Mouse (Mus musculus) limb, embryonic 15.5 days (tissue): ENCODE measurements around the gene Spag7. TPM values are rescaled to one million over a fixed set of nuclear protein-coding genes. Genes with fewer than 3 reads are reported as not detected.

Experiments
- ATAC-seq: fragments of 200-750 bp; cut with Nextera tagmentation; 2 replicates; pipeline ENCODE4 v1.8.0; 2017; ENCODE audit warnings: low read depth, moderate TSS enrichment; ENCODE audit not compliant: insufficient number of reproducible peaks, low FRiP score, low TSS enrichment
- H3K27ac ChIP-seq: fragments of 300-500 bp; sonication (generic); 2 replicates; pipeline ENCODE4 v1.5.1; 2015; ENCODE audit warnings: moderate library complexity, mild to moderate bottlenecking, inconsistent platforms
- H3K27me3 ChIP-seq: fragments of 300-500 bp; sonication (generic); 2 replicates; pipeline ENCODE4 v1.6.1; 2015; ENCODE audit warnings: inconsistent platforms
- H3K36me3 ChIP-seq: fragments of 300-500 bp; sonication (generic); 2 replicates; pipeline ENCODE4 v1.6.1; 2015; ENCODE audit warnings: inconsistent platforms
- H3K4me1 ChIP-seq: fragments of 300-500 bp; sonication (generic); 2 replicates; pipeline ENCODE4 v1.6.1; 2015; ENCODE audit warnings: inconsistent platforms
- H3K4me2 ChIP-seq: fragments of 300-500 bp; sonication (generic); 2 replicates; pipeline ENCODE4 v1.6.1; 2015; ENCODE audit warnings: mild to moderate bottlenecking, inconsistent platforms
- H3K4me3 ChIP-seq: fragments of 300-500 bp; sonication (generic); 2 replicates; pipeline ENCODE4 v1.5.1; 2015; ENCODE audit warnings: mild to moderate bottlenecking, inconsistent platforms
- H3K9ac ChIP-seq: fragments of 300-500 bp; sonication (generic); 2 replicates; pipeline ENCODE4 v1.6.1; 2015; ENCODE audit warnings: inconsistent platforms
- H3K9me3 ChIP-seq: fragments of 300-500 bp; sonication (generic); 2 replicates; pipeline ENCODE4 v1.6.1; 2016; ENCODE audit warnings: inconsistent platforms
- WGBS: fragments of 180-500 bp; shearing (Covaris S2); methylation state at CpG from one replicate; pipeline ENCODE4 v1.1.7; 2015; 5-methylcytosine and 5-hydroxymethylcytosine counted together
- polyA plus RNA-seq: library from polyadenylated mRNA; unstranded; fragments of >200 nt; fragmentation: Nextera tagmentation; extraction: Ambion mirVana; gene quantifications from 2 replicates; pipeline ENCODE4 v1.2.1, GENCODE M21; 2015

Gene Spag7
- polyA plus RNA-seq, 1 experiment from 2014 or later = 149 TPM

DNA sequence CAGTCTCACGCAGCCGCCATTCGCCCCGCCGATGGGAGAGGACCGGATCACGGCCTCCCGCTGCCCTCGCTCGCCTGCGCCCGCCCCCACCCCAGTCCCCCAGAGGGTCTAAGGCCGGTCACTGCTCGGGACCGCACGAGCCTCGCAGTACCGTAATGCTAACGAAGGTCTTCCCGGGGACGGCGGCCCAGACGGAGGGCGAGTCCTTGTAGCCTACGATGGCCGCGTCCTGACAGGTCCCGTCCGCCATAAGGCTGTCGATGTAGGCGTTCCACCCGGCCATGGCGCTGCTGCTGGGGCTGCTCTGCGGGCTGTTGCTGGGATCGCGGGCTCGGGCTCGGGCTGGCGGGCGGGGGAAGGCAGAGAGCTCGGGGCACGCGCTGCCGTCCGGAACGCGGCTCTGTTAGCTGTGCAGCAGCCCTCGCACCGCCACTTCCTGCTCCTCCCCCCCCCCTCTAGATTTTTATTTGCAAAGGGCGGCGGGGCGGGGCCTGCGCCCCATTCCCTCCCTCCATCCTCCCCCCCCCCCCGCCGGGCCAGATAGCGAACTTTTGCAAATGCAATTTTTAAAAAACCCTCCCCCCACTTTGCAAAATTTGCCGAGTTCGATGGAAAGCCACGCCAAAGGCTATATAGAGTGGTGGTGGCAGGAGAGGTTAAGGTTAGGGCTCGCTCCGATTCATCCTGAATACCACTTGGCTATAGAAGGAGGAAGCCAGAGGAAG is 14.9 kb downstream of the Spag7 start, which contains the start of gene Pfn1:
TSS of gene Pfn1 (minus strand) at position 447 of the 725 bp plus-strand sequence.
- Histone ChIP-seq H3K27ac (peak within 1 kb of the TSS; percentile 99), H3K27me3 (no peaks in the 10 kb centered on the region), H3K4me3 (peak within 1 kb of the TSS; percentile 100), H3K9ac (peak within 1 kb of the TSS; percentile 98), H3K9me3 (no peaks in the 10 kb centered on the region), H3K36me3 (peaks cover 33% of the 10 kb centered on the region), H3K4me1 (peaks cover 76% of the 10 kb centered on the region), H3K4me2 (peak within 1 kb of the TSS; percentile 89)
- peak; percentile 30; the same call in 1 of the 2 replicates for ATAC-seq
- WGBS = 0% methylated on average over 52 of the region's 61 CpGs

DNA sequence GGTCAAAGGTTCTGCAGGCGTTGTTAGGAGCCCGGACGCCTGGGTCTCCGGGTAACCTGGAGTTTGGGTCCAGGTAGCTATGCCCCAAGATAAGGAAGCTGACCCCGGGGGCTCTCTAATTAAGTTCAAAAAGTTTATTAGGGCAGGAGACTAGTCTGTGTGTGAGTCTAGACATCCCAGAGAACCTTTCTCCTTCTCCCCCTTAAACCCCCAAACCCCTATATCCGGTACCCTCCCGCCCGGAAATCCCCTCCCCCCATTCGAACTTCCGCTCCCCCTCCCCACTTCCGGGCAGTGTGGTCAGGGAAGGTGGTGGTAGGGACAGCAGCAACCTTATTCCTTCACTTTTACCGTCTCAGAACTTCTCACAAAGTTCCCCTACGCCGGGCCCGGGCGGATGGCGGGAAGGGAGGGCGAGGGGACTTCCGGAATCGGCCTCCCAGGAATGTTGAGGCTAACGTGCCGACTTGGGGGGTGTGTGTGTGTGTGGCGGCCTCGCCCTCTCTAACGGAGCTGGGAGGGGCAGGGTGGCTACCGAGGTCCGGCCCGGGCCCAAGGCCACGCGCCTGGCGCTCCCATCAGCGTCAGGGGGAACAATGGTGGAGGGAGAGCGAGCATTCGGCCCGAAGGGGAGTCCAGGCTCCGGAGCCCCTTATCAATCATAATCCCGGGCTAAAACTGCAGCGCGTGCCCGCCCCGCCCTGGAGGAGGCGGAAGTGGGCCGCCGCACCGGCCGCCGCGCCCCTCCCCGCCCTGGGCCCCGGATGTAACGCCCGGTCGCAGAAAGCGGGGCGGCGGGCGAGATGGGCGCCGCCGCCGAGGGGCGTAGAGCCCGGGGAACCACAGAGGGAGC is 15.6 kb downstream of the Spag7 start:
- H3K4me1 ChIP-seq = peaks cover 77% of the 10 kb centered on the region
- under 1% methylated on average over 61 of the region's 63 CpGs for WGBS

DNA sequence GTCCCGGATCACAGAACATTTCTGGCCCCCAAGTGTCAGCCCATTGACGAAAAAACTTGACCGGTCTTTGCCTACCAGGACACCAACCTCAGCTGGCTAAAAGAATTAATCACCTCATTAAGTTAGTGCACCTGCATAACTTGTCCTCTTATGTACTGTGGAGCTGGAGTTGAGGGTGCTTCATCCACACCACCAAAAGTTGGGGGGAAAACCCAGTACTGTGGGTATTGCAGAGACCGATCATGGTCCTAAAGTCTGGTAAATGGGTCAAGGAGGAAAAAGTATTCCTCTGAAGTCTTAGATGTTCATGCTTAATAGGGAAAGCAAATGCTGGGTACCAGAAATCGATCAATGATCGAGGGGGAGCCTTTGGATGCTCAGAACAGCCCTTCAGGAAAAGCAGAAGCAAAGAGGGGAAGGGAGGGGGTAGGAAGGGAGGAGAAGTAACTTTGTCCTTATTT is 16.3 kb downstream of the Spag7 start:
- Histone ChIP-seq H3K36me3 (peaks cover 43% of the 10 kb centered on the region), H3K4me1 (peaks cover 78% of the 10 kb centered on the region), H3K27ac (peak overlapping the region; percentile 99), H3K4me3 (peak overlapping the region; percentile 100), H3K4me2 (peak overlapping the region; percentile 89), H3K27me3 (no peaks in the 10 kb centered on the region), H3K9ac (peak overlapping the region; percentile 98), H3K9me3 (no peaks in the 10 kb centered on the region)
- 41% methylated on average over 6 of the region's 6 CpGs for WGBS
- ATAC-seq = no peak

More for the DNA sequence above, 15.6 kb downstream of the Spag7 start:
- no peak for ATAC-seq
- H3K36me3 ChIP-seq = peaks cover 40% of the 10 kb centered on the region
- H3K27ac ChIP-seq = peak overlapping the region; percentile 99
- H3K4me2 ChIP-seq = peak overlapping the region; percentile 89
- H3K4me3 ChIP-seq = peak overlapping the region; percentile 100
- H3K27me3 ChIP-seq = no peaks in the 10 kb centered on the region
- H3K9ac ChIP-seq = peak overlapping the region; percentile 98
- H3K9me3 ChIP-seq = no peaks in the 10 kb centered on the region

DNA sequence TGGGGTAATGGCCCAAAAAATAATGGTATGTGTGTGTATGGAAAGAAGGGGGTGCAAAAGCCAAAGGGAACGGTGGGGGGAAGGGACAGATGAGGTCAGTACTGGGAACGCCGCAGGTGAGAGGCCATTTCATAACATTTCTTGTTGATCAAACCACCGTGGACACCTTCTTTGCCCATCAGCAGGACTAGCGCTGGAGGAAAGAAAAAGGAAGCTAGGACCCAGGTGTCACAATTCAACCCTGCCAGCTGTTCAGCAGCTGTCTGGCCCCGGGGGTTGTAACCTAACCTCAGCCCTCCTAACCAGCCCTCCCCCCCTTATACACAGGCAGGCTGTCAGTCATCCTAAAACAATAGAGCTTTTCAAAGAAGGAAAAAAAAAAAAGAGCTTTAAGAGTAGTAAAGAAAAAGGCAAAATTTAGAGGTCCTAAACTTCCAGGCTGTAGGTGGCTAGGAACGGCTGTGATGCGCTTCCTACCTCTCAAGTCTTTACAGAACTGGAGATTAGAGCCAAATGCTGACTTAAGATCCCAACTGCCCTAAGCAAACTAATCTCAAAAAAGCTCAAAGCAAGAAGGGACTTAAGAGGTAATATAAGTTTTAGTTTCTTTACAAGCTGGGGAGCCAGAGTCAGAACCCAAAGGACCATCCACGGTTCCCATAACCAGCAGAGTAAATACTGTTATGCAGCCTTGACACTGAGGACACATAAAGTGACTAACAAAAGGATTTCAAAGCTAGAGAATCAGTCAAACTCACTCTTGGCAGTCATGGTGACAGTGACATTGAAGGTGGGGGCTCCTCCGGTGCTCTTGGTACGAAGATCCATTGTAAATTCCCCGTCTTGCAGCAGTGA is 17.0 kb downstream of the Spag7 start:
- H3K4me2 ChIP-seq = peak overlapping the region; percentile 89
- 43% methylated on average over 12 of the region's 12 CpGs for WGBS
- H3K9me3 ChIP-seq = no peaks in the 10 kb centered on the region
- ATAC-seq = no peak
- 0 out of 2 replicates have a peak overlapping the region, but pooled peaks have one; percentile 18 for H3K9ac ChIP-seq
- peaks cover 74% of the 10 kb centered on the region for H3K4me1 ChIP-seq
- peak overlapping the region; percentile 100 for H3K4me3 ChIP-seq
- H3K27me3 ChIP-seq = no peaks in the 10 kb centered on the region
- peak overlapping the region; percentile 99 for H3K27ac ChIP-seq
- peaks cover 43% of the 10 kb centered on the region for H3K36me3 ChIP-seq

DNA sequence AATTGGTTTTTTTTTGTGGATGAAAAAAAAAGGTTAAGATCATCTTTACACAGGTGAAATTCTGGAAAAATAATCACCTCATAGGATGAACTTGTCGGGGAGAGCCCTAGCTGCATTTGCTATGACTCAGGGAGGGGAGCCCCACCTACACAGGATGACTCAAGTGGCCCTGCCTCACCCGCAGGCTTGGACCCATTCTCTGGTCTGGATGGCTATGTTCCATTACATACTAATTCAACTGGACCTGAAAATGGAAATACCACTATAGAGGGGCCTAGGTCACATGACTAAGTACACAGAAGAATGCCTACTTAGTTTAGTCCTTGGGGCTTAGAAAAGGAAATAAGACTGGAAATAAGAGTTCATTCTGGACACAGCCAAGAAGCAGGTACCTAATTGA is 17.8 kb downstream of the Spag7 start:
- no peak overlapping the region for H3K9ac ChIP-seq
- no peak overlapping the region for H3K27ac ChIP-seq
- no peak for ATAC-seq
- H3K27me3 ChIP-seq = no peaks in the 10 kb centered on the region
- WGBS = 56% methylated on average over 2 of the region's 2 CpGs
- no peak overlapping the region for H3K4me2 ChIP-seq
- no peaks in the 10 kb centered on the region for H3K9me3 ChIP-seq
- 0 out of 2 replicates have a peak overlapping the region, but pooled peaks have one; percentile 1 for H3K4me3 ChIP-seq
- H3K36me3 ChIP-seq = peaks cover 43% of the 10 kb centered on the region
- peaks cover 67% of the 10 kb centered on the region for H3K4me1 ChIP-seq

DNA sequence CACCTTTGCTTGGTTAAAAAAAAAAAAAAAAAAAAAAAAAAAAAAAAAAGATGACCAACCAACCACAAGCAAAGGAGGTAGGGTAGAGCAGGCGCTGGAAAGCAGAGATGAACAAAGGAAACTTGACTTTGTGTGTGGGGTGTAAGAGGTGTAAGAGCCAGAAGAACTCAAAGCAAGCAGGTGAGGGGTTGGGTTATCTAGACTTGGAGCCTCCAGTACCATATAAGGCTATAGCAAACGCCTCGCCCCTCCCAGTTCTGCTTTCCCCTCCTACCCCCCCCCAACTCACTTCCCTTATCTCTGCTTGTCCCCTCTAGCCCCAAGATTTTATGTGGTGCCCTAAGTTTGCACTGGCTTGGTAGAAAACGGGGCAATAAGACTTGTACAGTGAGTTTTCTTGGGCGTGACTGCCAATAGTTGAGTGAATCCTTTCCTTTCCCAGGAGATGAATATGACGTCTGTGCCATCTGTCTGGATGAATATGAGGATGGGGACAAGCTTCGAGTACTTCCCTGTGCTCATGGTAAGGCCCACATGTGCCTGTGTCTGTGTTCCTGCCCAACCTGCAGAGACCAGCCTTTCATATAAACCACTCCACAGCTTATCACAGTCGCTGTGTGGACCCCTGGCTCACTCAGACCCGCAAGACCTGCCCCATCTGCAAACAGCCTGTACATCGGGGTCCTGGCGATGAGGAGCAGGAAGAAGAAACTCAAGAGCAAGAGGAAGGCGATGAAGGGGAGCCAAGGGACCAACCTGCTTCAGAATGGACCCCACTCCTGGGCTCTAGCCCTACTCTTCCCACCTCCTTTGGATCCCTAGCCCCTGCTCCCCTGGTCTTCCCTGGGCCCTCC is 18.7 kb downstream of the Spag7 start:
- H3K27ac ChIP-seq = peak overlapping the region; percentile 67
- H3K4me1 ChIP-seq = peaks cover 67% of the 10 kb centered on the region
- H3K4me2 ChIP-seq = peak overlapping the region; percentile 20; the same call in 1 of the 2 replicates
- no peaks in the 10 kb centered on the region for H3K27me3 ChIP-seq
- peaks cover 47% of the 10 kb centered on the region for H3K36me3 ChIP-seq
- no peak overlapping the region for H3K4me3 ChIP-seq
- ATAC-seq = no peak
- no peak overlapping the region for H3K9ac ChIP-seq
- no peaks in the 10 kb centered on the region for H3K9me3 ChIP-seq
- WGBS = 70% methylated on average over 12 of the region's 12 CpGs

DNA sequence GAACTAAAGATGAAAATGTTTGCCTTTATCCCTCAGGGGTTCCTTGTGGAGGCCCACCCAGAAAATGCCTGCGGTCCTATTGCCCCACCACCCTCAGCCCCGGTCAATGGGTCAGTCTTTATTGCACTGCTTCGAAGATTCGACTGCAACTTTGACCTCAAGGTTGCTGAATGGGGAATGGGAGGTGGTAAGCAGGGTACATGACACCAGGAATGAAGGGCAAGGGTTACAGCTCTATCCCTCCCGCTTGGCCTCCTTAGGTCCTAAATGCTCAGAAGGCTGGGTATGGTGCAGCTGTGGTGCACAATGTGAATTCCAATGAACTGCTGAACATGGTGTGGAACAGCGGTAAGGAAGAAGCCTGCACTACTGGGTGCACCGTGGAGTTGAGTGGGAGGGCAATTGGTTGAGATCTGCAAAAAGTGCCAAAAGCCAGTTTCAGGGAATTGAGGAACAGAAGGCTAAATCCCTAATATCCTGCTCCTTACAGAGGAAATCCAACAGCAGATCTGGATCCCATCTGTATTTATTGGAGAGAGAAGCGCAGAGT is 20.0 kb downstream of the Spag7 start:
- ATAC-seq = no peak
- WGBS = 72% methylated on average over 8 of the region's 8 CpGs
- peak overlapping the region; percentile 60; the same call in 1 of the 2 replicates for H3K27ac ChIP-seq
- no peak overlapping the region for H3K4me2 ChIP-seq
- H3K4me3 ChIP-seq = peak overlapping the region; percentile 75
- H3K9ac ChIP-seq = no peak overlapping the region
- H3K36me3 ChIP-seq = peaks cover 60% of the 10 kb centered on the region
- no peaks in the 10 kb centered on the region for H3K9me3 ChIP-seq
- H3K4me1 ChIP-seq = peaks cover 65% of the 10 kb centered on the region
- no peaks in the 10 kb centered on the region for H3K27me3 ChIP-seq

DNA sequence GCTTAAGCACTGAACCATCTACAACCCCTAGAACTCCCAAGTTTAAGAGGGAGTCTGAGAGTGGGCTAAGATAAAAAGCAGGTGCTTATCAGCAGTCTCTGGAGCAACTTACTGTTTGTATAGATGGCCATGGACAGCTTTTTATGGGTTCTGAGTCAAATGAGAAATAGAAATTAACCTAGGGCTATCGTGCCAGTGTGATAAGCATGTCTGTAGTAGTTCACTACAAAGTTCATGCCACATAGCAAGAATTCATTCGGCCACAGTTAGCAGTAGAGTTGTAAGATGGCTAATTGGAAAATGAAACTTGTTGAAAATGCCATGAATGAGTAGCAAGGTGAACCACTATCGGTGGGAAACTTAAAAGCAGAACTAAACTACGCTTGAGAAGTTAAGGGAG is 20.7 kb downstream of the Spag7 start:
- peak overlapping the region; percentile 95 for H3K4me2 ChIP-seq
- no peaks in the 10 kb centered on the region for H3K27me3 ChIP-seq
- no peak for ATAC-seq
- H3K4me3 ChIP-seq = peak overlapping the region; percentile 75
- WGBS = 78% methylated on average over 4 of the region's 4 CpGs
- peak overlapping the region; percentile 98; the same call in 1 of the 2 replicates for H3K27ac ChIP-seq
- peak overlapping the region; percentile 85; the same call in 1 of the 2 replicates for H3K9ac ChIP-seq
- H3K9me3 ChIP-seq = no peaks in the 10 kb centered on the region
- H3K36me3 ChIP-seq = peaks cover 67% of the 10 kb centered on the region
- peaks cover 65% of the 10 kb centered on the region for H3K4me1 ChIP-seq

DNA sequence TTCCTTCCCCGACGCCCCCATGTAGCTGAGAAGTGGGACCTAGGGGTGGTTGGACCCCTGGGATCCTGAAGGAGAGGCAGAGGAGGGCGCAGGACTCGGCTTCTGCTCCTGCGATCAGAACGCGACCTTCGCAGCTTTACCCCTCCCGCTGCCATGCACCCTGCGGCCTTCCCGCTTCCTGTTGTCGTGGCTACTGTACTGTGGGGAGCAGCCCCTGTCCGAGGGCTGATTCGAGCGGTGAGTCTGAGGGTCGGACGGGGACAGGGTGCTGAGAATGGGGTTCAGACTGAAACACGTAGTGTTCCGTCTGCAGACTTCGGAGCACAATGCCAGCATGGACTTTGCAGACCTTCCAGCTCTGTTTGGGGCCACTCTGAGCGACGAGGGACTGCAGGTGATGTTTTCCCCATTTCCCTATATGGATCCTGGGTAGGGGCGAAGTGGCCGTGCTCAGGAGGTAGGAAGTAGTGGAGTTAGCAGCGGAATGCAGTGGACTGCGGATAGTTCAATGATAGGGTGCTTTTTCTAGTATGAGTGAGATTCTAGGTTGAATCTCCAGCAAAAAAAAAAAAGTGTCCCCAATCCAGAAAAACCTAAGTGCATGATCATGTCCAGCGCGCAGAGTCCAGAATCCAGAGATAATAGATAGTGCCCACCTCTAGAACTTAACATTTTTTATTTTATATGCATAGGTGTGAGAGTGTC is 21.3 kb downstream of the Spag7 start:
- Histone ChIP-seq H3K9me3 (no peaks in the 10 kb centered on the region), H3K4me1 (peaks cover 61% of the 10 kb centered on the region)
- ATAC-seq = no peak

More for the DNA sequence above, 21.3 kb downstream of the Spag7 start:
- peak overlapping the region; percentile 85 for H3K9ac ChIP-seq
- no peaks in the 10 kb centered on the region for H3K27me3 ChIP-seq
- H3K27ac ChIP-seq = peak overlapping the region; percentile 98
- peak overlapping the region; percentile 75 for H3K4me3 ChIP-seq
- 3% methylated on average over 28 of the region's 28 CpGs for WGBS
- peaks cover 74% of the 10 kb centered on the region for H3K36me3 ChIP-seq
- H3K4me2 ChIP-seq = peak overlapping the region; percentile 95
